Mouse (Mus musculus): ENCODE data around the gene Uap1l1. TPM values are rescaled to one million over a fixed set of nuclear protein-coding genes. Genes with fewer than 3 reads are reported as not detected.
A peak's percentile ranks its signal among the peaks of the same experiment; 100 is the strongest.
"Not testable (repeated sequence)": the region's sequence is repeated elsewhere in the genome, so short reads cannot be mapped to it uniquely, and the experiment has no call there.

The Uap1l1 gene
- polyA plus RNA-seq (2014; fragmentation: Nextera tagmentation; extraction: Ambion mirVana): 20.8 and 20.9 TPM in 2 replicates

DNA sequence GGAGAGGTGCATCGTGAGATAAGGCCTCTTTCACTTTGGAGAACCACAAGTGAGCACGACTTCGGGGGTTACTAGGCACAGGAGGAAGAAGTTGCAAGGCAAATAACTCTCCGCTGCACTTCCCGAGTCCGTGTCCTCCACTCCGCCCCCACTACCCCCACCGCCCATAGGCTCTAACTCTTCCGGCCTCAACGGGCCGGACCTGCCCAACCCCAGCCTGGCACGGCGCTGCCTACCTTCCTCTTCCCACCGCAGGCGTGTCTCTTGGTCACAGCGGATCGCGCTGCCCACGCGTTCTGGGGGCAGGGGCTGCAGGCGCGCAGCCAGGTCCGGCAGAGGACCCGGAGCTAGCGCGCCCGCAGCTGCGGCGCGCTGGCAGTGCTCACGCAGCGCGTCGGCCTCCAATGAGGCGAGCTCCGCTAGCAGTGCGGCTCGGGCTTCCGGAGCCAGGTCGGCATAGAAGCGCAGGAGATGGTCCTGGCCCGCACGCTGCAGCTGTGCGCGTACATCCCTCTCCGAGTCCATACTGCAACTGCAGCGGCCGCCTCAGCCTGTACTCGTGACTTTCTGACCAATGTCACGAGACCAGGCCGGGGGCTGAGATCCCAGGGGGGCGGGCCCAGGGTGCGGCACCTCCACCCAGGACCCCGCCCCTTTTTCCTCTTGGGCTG, at the start of gene Uap1l1:
Uap1l1 (minus strand) TSS at position 592 of the 671 bp plus-strand sequence.
- Histone ChIP-seq H3K4me1 (ENCODE audit: control insufficient read depth, insufficient read depth, low read length) (no peaks in the 10 kb centered on the region), H3K9me3 (ENCODE audit: control insufficient read depth, low read length) (no peaks in the 10 kb centered on the region), H3K9ac (ENCODE audit: low read depth, low read length) (peak within 1 kb of the TSS; percentile 70), H3K27me3 (replicated peaks; ENCODE audit: control insufficient read depth, insufficient read depth, low read length) (peaks cover 18% of the 10 kb centered on the region), H3K27ac (replicated peaks; ENCODE audit: low read depth, low read length) (no peak within 1 kb of the TSS; the same call in 1 of the 2 replicates), H3K4me2 (ENCODE audit: low read depth, low read length) (peak within 1 kb of the TSS; percentile 99), H3K36me3 (ENCODE audit: control insufficient read depth, insufficient read depth, low read length) (no peaks in the 10 kb centered on the region), H3K4me3 (ENCODE audit: low read depth, low read length) (peak within 1 kb of the TSS; percentile 68)
- DNase-seq (ENCODE audit: low spot score): peak; percentile 85
- under 1% methylated on average over 24 of the region's 54 CpGs for WGBS
- ATAC-seq (ENCODE audit: low read depth): peak; percentile 73

DNA sequence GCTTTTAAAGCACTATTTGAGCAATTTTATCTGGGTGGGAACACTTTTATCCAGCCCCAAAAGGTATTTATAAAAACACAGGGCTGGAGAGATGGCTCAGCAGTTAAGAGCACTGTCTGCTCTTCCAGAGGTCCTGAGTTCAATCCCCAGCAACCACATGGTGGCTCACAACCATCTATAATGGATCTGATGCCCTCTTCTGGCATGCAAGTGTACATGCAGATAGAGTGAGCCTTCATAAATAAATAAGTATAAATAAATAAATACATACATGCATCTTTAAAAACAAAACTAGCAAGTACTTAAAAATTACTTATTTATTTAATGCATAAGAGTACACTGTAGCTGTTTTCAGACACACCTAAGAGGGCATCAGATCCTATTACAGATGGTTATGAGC, 48.0 kb upstream of the Uap1l1 start:
- not testable (repeated sequence) for H3K27me3 ChIP-seq (replicated peaks; ENCODE audit: control insufficient read depth, insufficient read depth, low read length); H3K4me2 ChIP-seq (ENCODE audit: low read depth, low read length); ATAC-seq (ENCODE audit: low read depth); DNase-seq (ENCODE audit: low spot score); H3K36me3 ChIP-seq (ENCODE audit: control insufficient read depth, insufficient read depth, low read length); H3K4me3 ChIP-seq (ENCODE audit: low read depth, low read length); H3K27ac ChIP-seq (replicated peaks; ENCODE audit: low read depth, low read length); H3K9ac ChIP-seq (ENCODE audit: low read depth, low read length); H3K9me3 ChIP-seq (ENCODE audit: control insufficient read depth, low read length); H3K4me1 ChIP-seq (ENCODE audit: control insufficient read depth, insufficient read depth, low read length)

DNA sequence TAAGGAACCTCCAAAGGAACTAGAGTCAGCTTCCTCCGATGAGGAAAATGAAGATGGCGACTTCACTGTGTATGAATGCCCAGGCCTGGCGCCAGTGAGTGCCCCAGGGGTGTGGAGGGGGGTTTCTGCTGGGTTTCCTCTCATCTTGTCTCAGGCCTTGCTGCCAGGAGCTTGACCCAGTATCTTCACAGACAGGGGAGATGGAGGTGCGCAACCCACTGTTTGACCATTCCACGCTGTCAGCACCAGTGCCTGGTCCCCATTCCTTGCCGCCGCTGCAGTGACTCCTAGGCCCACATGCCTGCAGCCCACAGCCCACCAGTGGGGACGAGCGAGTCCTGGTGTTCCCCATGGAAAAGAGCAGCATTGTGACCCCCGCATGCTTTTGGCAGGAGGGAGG, 43.4 kb upstream of the Uap1l1 start:
- H3K27me3 ChIP-seq (replicated peaks; ENCODE audit: control insufficient read depth, insufficient read depth, low read length): no peaks in the 10 kb centered on the region
- WGBS: 83% methylated on average over 9 of the region's 10 CpGs
- no peak for ATAC-seq (ENCODE audit: low read depth)

DNA sequence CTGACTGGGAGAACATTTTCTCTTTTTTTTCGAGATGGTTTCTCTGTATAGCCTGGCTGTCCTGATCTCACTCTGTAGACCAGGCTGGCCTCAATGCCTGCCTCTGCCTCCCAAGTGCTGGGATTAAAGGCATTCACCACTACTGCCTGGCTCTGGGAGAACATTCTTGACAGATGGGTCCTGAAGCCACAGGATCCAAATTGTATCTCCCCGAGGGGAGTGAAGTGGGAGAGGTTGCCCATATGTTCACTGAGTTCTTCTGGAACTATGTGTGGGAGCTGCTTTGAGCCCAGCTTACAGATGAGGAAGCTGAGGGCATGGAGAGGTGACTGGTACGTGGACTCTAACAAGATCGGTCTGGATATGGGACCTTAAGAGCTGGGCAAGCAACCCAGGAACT, 38.5 kb upstream of the Uap1l1 start:
- ATAC-seq (ENCODE audit: low read depth) (no peak), DNase-seq (ENCODE audit: low spot score) (no peak)
- Histone ChIP-seq H3K36me3 (ENCODE audit: control insufficient read depth, insufficient read depth, low read length) (0 out of 2 replicates have a peak, but pooled peaks cover 4% of the 10 kb centered on the region), H3K9me3 (ENCODE audit: control insufficient read depth, low read length) (no peaks in the 10 kb centered on the region), H3K4me2 (ENCODE audit: low read depth, low read length) (peak overlapping the region; percentile 77), H3K27ac (replicated peaks; ENCODE audit: low read depth, low read length) (no peak overlapping the region), H3K4me1 (ENCODE audit: control insufficient read depth, insufficient read depth, low read length) (no peaks in the 10 kb centered on the region), H3K9ac (ENCODE audit: low read depth, low read length) (peak overlapping the region; percentile 75; the same call in 1 of the 2 replicates), H3K27me3 (replicated peaks; ENCODE audit: control insufficient read depth, insufficient read depth, low read length) (peaks cover 48% of the 10 kb centered on the region), H3K4me3 (ENCODE audit: low read depth, low read length) (peak overlapping the region; percentile 70)
- 84% methylated on average over 4 of the region's 4 CpGs for WGBS

More for the DNA sequence above, 43.4 kb upstream of the Uap1l1 start:
- H3K9me3 ChIP-seq (ENCODE audit: control insufficient read depth, low read length): no peaks in the 10 kb centered on the region
- H3K27ac ChIP-seq (replicated peaks; ENCODE audit: low read depth, low read length): no peak overlapping the region
- no peak overlapping the region for H3K4me2 ChIP-seq (ENCODE audit: low read depth, low read length)
- H3K4me3 ChIP-seq (ENCODE audit: low read depth, low read length): no peak overlapping the region
- 0 out of 2 replicates have a peak, but pooled peaks cover 5% of the 10 kb centered on the region for H3K36me3 ChIP-seq (ENCODE audit: control insufficient read depth, insufficient read depth, low read length)
- DNase-seq (ENCODE audit: low spot score): no peak
- no peak overlapping the region for H3K9ac ChIP-seq (ENCODE audit: low read depth, low read length)
- H3K4me1 ChIP-seq (ENCODE audit: control insufficient read depth, insufficient read depth, low read length): no peaks in the 10 kb centered on the region

DNA sequence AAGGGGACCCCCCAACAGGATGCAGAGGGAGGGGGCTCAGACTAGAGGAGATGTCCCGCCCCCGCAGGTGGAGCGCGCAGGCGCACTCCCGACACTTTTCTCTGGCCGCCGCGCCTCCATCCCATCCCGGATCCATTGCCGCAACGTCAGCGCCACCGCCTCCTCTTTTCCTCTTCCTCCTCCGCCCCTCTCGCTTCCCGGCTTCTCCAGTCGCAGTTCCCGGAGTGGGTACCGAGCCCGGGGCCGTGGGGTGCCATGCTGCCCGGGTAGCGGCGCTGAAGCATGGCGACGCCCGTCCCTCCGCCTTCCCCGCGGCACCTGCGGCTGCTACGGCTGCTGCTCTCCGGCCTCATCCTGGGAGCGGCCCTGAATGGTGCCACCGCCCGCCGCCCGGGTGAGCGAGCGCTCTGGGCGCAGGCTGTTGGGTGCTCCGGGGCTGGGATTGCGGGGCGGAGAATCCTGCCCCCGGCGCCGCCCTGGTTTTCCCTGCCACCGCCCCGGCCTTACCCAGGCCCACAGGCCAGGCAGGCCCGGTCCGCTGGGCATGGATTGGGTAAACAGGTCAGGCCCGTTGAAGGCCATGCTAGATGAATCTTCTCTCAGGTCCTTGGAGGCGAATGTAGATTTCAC, 37.6 kb upstream of the Uap1l1 start:
- H3K9me3 ChIP-seq (ENCODE audit: control insufficient read depth, low read length): no peaks in the 10 kb centered on the region
- peaks cover 57% of the 10 kb centered on the region for H3K27me3 ChIP-seq (replicated peaks; ENCODE audit: control insufficient read depth, insufficient read depth, low read length)
- H3K4me1 ChIP-seq (ENCODE audit: control insufficient read depth, insufficient read depth, low read length): no peaks in the 10 kb centered on the region
- peak overlapping the region; percentile 75 for H3K9ac ChIP-seq (ENCODE audit: low read depth, low read length)
- H3K27ac ChIP-seq (replicated peaks; ENCODE audit: low read depth, low read length): no peak overlapping the region
- ATAC-seq (ENCODE audit: low read depth) (peak; percentile 79), DNase-seq (ENCODE audit: low spot score) (peak; percentile 73)
- H3K4me2 ChIP-seq (ENCODE audit: low read depth, low read length): peak overlapping the region; percentile 77
- H3K4me3 ChIP-seq (ENCODE audit: low read depth, low read length): peak overlapping the region; percentile 70
- no peaks in the 10 kb centered on the region for H3K36me3 ChIP-seq (ENCODE audit: control insufficient read depth, insufficient read depth, low read length)
- under 1% methylated on average over 35 of the region's 54 CpGs for WGBS

DNA sequence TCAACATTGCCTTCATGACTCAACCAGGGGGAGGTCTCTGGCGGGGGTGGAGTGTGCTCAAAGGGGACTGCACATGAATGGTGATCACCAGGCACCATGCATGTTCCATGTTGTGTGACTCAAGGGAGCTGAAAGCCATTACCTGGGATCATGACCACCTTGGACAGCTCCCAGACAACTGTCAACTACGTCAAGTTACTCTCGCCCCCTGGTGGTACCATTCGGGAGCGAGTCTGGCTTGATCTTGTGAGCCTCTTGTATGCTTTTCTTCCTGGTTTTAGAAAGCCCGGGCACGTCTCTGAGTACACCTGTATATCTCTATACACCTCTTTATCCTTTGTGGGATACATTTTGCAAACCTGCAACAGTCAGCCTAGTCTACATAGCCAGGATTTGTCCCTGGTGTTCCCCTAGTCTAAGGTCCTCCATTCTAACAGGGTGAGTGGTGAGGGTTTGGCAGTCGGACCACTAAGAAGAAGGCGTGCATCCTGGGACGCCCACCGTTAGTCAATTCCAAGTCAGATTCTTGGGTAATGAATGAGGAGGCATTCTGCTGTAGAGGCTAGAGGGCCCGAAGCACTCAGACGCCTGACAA, 37.0 kb upstream of the Uap1l1 start:
- Histone ChIP-seq H3K4me3 (ENCODE audit: low read depth, low read length) (peak overlapping the region; percentile 70), H3K4me1 (ENCODE audit: control insufficient read depth, insufficient read depth, low read length) (no peaks in the 10 kb centered on the region), H3K27ac (replicated peaks; ENCODE audit: low read depth, low read length) (no peak overlapping the region), H3K4me2 (ENCODE audit: low read depth, low read length) (peak overlapping the region; percentile 77), H3K36me3 (ENCODE audit: control insufficient read depth, insufficient read depth, low read length) (no peaks in the 10 kb centered on the region), H3K27me3 (replicated peaks; ENCODE audit: control insufficient read depth, insufficient read depth, low read length) (peaks cover 62% of the 10 kb centered on the region), H3K9me3 (ENCODE audit: control insufficient read depth, low read length) (no peaks in the 10 kb centered on the region), H3K9ac (ENCODE audit: low read depth, low read length) (peak overlapping the region; percentile 75)
- DNase-seq (ENCODE audit: low spot score) (peak; percentile 90), ATAC-seq (ENCODE audit: low read depth) (peak; percentile 48)
- under 1% methylated on average over 12 of the region's 13 CpGs for WGBS

DNA sequence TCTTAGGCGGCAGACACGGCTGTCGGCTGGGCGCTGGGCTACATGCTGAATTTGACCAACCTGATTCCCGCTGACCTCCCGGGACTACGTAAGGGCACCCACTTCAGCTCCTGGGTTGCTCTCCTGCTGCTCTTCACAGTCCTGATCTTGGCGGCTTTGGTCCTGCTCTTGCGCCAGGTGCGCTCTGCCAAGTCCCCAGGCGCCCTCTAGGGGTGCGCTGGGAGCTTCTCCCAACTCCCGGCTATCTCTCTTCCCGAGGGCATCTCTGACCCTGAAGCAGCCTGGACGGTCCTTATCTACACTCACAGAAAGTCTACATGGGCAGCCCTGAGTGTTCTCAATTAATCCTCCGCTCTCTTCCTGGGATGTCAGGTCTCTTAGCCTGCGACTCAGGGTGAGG, 35.3 kb upstream of the Uap1l1 start:
- peaks cover 79% of the 10 kb centered on the region for H3K27me3 ChIP-seq (replicated peaks; ENCODE audit: control insufficient read depth, insufficient read depth, low read length)
- DNase-seq (ENCODE audit: low spot score) (peak; percentile 56), ATAC-seq (ENCODE audit: low read depth) (no peak)
- H3K9me3 ChIP-seq (ENCODE audit: control insufficient read depth, low read length): no peaks in the 10 kb centered on the region
- peak overlapping the region; percentile 35; the same call in 1 of the 2 replicates for H3K4me2 ChIP-seq (ENCODE audit: low read depth, low read length)
- no peak overlapping the region for H3K9ac ChIP-seq (ENCODE audit: low read depth, low read length)
- H3K27ac ChIP-seq (replicated peaks; ENCODE audit: low read depth, low read length): no peak overlapping the region
- peak overlapping the region; percentile 14 for H3K4me3 ChIP-seq (ENCODE audit: low read depth, low read length)
- 0 out of 2 replicates have a peak, but pooled peaks cover 3% of the 10 kb centered on the region for H3K4me1 ChIP-seq (ENCODE audit: control insufficient read depth, insufficient read depth, low read length)
- no peaks in the 10 kb centered on the region for H3K36me3 ChIP-seq (ENCODE audit: control insufficient read depth, insufficient read depth, low read length)
- 5% methylated on average over 15 of the region's 17 CpGs for WGBS

DNA sequence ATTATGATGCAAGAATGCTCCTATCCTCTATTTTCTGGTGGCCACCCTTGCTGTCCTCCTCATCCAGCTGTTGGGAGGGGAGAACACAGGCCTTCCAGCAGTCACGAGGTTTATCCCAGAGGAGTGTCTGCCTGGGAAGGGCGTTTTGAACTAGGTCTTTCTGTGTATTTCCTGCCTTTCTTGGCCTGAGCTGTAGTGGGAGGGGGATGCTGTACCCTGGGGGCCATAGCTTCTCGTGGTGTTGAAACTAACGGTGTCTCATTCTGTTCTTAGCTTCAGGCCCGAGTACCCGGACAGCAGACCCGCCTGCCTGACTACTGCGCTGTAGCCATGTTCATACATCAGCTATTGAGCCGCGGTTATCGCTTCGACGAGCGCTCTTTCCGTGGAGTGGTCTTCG, 34.8 kb upstream of the Uap1l1 start:
- DNase-seq (ENCODE audit: low spot score): no peak
- no peaks in the 10 kb centered on the region for H3K9me3 ChIP-seq (ENCODE audit: control insufficient read depth, low read length)
- H3K4me3 ChIP-seq (ENCODE audit: low read depth, low read length): peak overlapping the region; percentile 14; the same call in 1 of the 2 replicates
- 16% methylated on average over 16 of the region's 16 CpGs for WGBS
- H3K27ac ChIP-seq (replicated peaks; ENCODE audit: low read depth, low read length): no peak overlapping the region
- H3K36me3 ChIP-seq (ENCODE audit: control insufficient read depth, insufficient read depth, low read length): no peaks in the 10 kb centered on the region
- peaks cover 84% of the 10 kb centered on the region for H3K27me3 ChIP-seq (replicated peaks; ENCODE audit: control insufficient read depth, insufficient read depth, low read length)
- ATAC-seq (ENCODE audit: low read depth): no peak
- H3K4me2 ChIP-seq (ENCODE audit: low read depth, low read length): peak overlapping the region; percentile 35; the same call in 1 of the 2 replicates
- H3K9ac ChIP-seq (ENCODE audit: low read depth, low read length): no peak overlapping the region
- H3K4me1 ChIP-seq (ENCODE audit: control insufficient read depth, insufficient read depth, low read length): 0 out of 2 replicates have a peak, but pooled peaks cover 4% of the 10 kb centered on the region

Measured in embryonic facial prominence, embryonic 14.5 days (tissue).